Mouse (Mus musculus) MEL (cell line): ENCODE measurements at regions not wholly inside any gene's neighbourhood (a gene's known extent, or its start where the extent isn't known, plus 50 kb on each side); places are given as distances from the start of the nearest gene placed in this dataset.
A peak's percentile ranks its signal among the peaks of the same experiment; 100 is the strongest.

Experiments used
- DNase-seq: peaks from one replicate; pipeline ENCODE4 v3.0.0; 2011; ENCODE audit warnings: low read depth, low spot score
- H3K27ac ChIP-seq: 2 replicates; pipeline ENCODE4 v1.5.1; 2012; ENCODE audit warnings: low read depth, mild to moderate bottlenecking, control low read depth, low read length, moderate library complexity; ENCODE audit not compliant: control insufficient read depth
- H3K27me3 ChIP-seq, 2 experiments: fragments of 150-350 bp in 1 of 2; sonication (generic) in 1 of 2; 2 replicates each; pipeline ENCODE4 v1.6.1; 2012; ENCODE audit warnings: low read length in 2 of 2, mild to moderate bottlenecking in 2 of 2, improper control_type of control experiment in 1 of 2, moderate library complexity in 1 of 2; ENCODE audit not compliant: insufficient read depth in 2 of 2, control insufficient read depth in 1 of 2
- H3K36me3 ChIP-seq, 2 experiments: 2 replicates each; pipeline ENCODE4 v1.6.1; 2012 to 2014; ENCODE audit warnings: low read length in 2 of 2, improper control_type of control experiment in 1 of 2, inconsistent platforms in 1 of 2, mild to moderate bottlenecking in 1 of 2; ENCODE audit not compliant: insufficient read depth in 2 of 2, control insufficient read depth in 1 of 2
- H3K4me1 ChIP-seq, 2 experiments: fragments of 150-350 bp in 1 of 2; sonication (generic) in 1 of 2; 2 replicates each; pipeline ENCODE4 v1.6.1; 2012; ENCODE audit warnings: low read length in 2 of 2, improper control_type of control experiment in 1 of 2, mild to moderate bottlenecking in 1 of 2; ENCODE audit not compliant: insufficient read depth in 2 of 2, control insufficient read depth in 1 of 2
- H3K4me3 ChIP-seq, 2 experiments: fragments of 150-350 bp in 1 of 2; sonication (generic) in 1 of 2; 2 replicates each; pipeline ENCODE4 v1.5.1; 2012; ENCODE audit warnings: low read depth in 2 of 2, low read length in 2 of 2, mild to moderate bottlenecking in 2 of 2, moderate library complexity in 2 of 2, control low read depth in 1 of 2, improper control_type of control experiment in 1 of 2; ENCODE audit not compliant: control insufficient read depth in 1 of 2, insufficient read depth in 1 of 2
- H3K79me2 ChIP-seq: 2 replicates; pipeline ENCODE4 v1.6.1; 2012; ENCODE audit warnings: mild to moderate bottlenecking, low read length, moderate library complexity; ENCODE audit not compliant: control insufficient read depth, poor library complexity, insufficient read depth
- H3K9ac ChIP-seq: 2 replicates; pipeline ENCODE4 v1.6.1; 2012; ENCODE audit warnings: low read depth, mild to moderate bottlenecking, control low read depth, low read length, moderate library complexity; ENCODE audit not compliant: control insufficient read depth, poor library complexity, severe bottlenecking
- H3K9me3 ChIP-seq: fragments of 150-350 bp; sonication (generic); replicated peaks from 2 replicates; pipeline ENCODE4 v1.6.1; 2012; ENCODE audit warnings: mild to moderate bottlenecking, low read length, improper control_type of control experiment, moderate library complexity; ENCODE audit not compliant: insufficient read depth
- BHLHE40 ChIP-seq: IDR thresholded peaks from 2 replicates; pipeline ENCODE4 v1.6.1; 2012; ENCODE audit warnings: low read depth, mild to moderate bottlenecking, inconsistent platforms, low read length, improper control_type of control experiment, borderline replicate concordance
- CHD1 ChIP-seq: IDR thresholded peaks from 2 replicates; pipeline ENCODE4 v1.6.1; 2012; ENCODE audit warnings: low read depth, mild to moderate bottlenecking, inconsistent platforms, low read length, improper control_type of control experiment
- CHD2 ChIP-seq: IDR thresholded peaks from 2 replicates; pipeline ENCODE4 v1.6.1; 2011; ENCODE audit warnings: low read length, improper control_type of control experiment
- CTCF ChIP-seq, 3 experiments: IDR thresholded peaks in 2 of 3; conservative IDR thresholded peaks in 1 of 3; 2 replicates each; pipeline ENCODE4 v1.5.1; 2011 to 2012; ENCODE audit warnings: low read length in 3 of 3, low read depth in 2 of 3, mild to moderate bottlenecking in 2 of 3, improper control_type of control experiment in 1 of 3, inconsistent platforms in 1 of 3, mixed read lengths in 1 of 3, moderate library complexity in 1 of 3; ENCODE audit not compliant: control insufficient read depth in 1 of 3, insufficient read depth in 1 of 3, poor library complexity in 1 of 3, severe bottlenecking in 1 of 3
- E2F4 ChIP-seq: IDR thresholded peaks from 2 replicates; pipeline ENCODE4 v1.6.1; 2011; ENCODE audit warnings: low read depth, low read length, improper control_type of control experiment, borderline replicate concordance
- ELF1 ChIP-seq: IDR thresholded peaks from 2 replicates; pipeline ENCODE4 v1.6.1; 2014; ENCODE audit warnings: low read depth, mild to moderate bottlenecking, inconsistent platforms, low read length, improper control_type of control experiment, moderate library complexity
- EP300 ChIP-seq, 2 experiments: IDR thresholded peaks; 2 replicates each; pipeline ENCODE4 v1.6.1; 2011; ENCODE audit warnings: improper control_type of control experiment in 2 of 2, low read length in 2 of 2, low read depth in 1 of 2, mild to moderate bottlenecking in 1 of 2
- ETS1 ChIP-seq: IDR thresholded peaks from 2 replicates; pipeline ENCODE4 v1.6.1; 2012; ENCODE audit warnings: low read depth, mild to moderate bottlenecking, inconsistent platforms, low read length, improper control_type of control experiment, moderate library complexity
- GABPA ChIP-seq: IDR thresholded peaks from 2 replicates; pipeline ENCODE4 v1.6.1; 2012; ENCODE audit warnings: low read depth, mild to moderate bottlenecking, inconsistent platforms, low read length, improper control_type of control experiment, moderate library complexity
- GATA1 ChIP-seq: IDR thresholded peaks from 2 replicates; pipeline ENCODE4 v1.6.1; 2011; ENCODE audit warnings: low read depth, low read length, improper control_type of control experiment
- HCFC1 ChIP-seq: IDR thresholded peaks from 2 replicates; pipeline ENCODE4 v1.6.1; 2012; ENCODE audit warnings: low read depth, mild to moderate bottlenecking, inconsistent platforms, low read length, improper control_type of control experiment, moderate library complexity
- JUND ChIP-seq: IDR thresholded peaks from 2 replicates; pipeline ENCODE4 v1.6.1; 2011; ENCODE audit warnings: low read depth, mild to moderate bottlenecking, improper control_type of control experiment, low read length
- MAFK ChIP-seq: IDR thresholded peaks from 2 replicates; pipeline ENCODE4 v1.6.1; 2011; ENCODE audit warnings: low read depth, mild to moderate bottlenecking, low read length, improper control_type of control experiment, borderline replicate concordance
- MAZ ChIP-seq: IDR thresholded peaks from 2 replicates; pipeline ENCODE4 v1.6.1; 2012; ENCODE audit warnings: low read depth, mild to moderate bottlenecking, inconsistent platforms, low read length, improper control_type of control experiment
- MEF2A ChIP-seq: IDR thresholded peaks from 2 replicates; pipeline ENCODE4 v1.6.1; 2014; ENCODE audit warnings: low read depth, mild to moderate bottlenecking, inconsistent platforms, low read length, improper control_type of control experiment; ENCODE audit not compliant: poor library complexity, insufficient replicate concordance, severe bottlenecking; ENCODE audit errors: extremely low read depth
- MXI1 ChIP-seq: IDR thresholded peaks from 2 replicates; pipeline ENCODE4 v1.6.1; 2011; ENCODE audit warnings: mild to moderate bottlenecking, low read depth, low read length, improper control_type of control experiment
- MYB ChIP-seq: IDR thresholded peaks from 2 replicates; pipeline ENCODE4 v1.6.1; 2011; ENCODE audit warnings: mild to moderate bottlenecking, low read depth, low read length, improper control_type of control experiment
- NELFE ChIP-seq: IDR thresholded peaks from 2 replicates; pipeline ENCODE4 v1.6.1; 2011; ENCODE audit warnings: low read depth, low read length, improper control_type of control experiment
- NRF1 ChIP-seq: IDR thresholded peaks from 2 replicates; pipeline ENCODE4 v1.6.1; 2014; ENCODE audit warnings: low read depth, mild to moderate bottlenecking, inconsistent platforms, low read length, improper control_type of control experiment, moderate library complexity; ENCODE audit not compliant: poor library complexity, insufficient read depth, severe bottlenecking
- POLR2AphosphoS2 ChIP-seq: IDR thresholded peaks from 2 replicates; pipeline ENCODE4 v1.6.1; 2011; ENCODE audit warnings: low read length, improper control_type of control experiment
- POLR2AphosphoS5 ChIP-seq: IDR thresholded peaks from 2 replicates; pipeline ENCODE4 v1.6.1; 2012; ENCODE audit warnings: low read depth, borderline replicate concordance, mild to moderate bottlenecking, inconsistent platforms, low read length, moderate library complexity, mixed read lengths
- RCOR1 ChIP-seq: IDR thresholded peaks from 2 replicates; pipeline ENCODE4 v1.6.1; 2012; ENCODE audit warnings: low read depth, mild to moderate bottlenecking, inconsistent platforms, low read length, improper control_type of control experiment
- TAL1 ChIP-seq: IDR thresholded peaks from 2 replicates; pipeline ENCODE4 v1.6.1; 2012; ENCODE audit warnings: mild to moderate bottlenecking, inconsistent platforms, low read length, moderate library complexity, mixed read lengths
- TCF12 ChIP-seq: IDR thresholded peaks from 2 replicates; pipeline ENCODE4 v1.6.1; 2014; ENCODE audit warnings: low read depth, mild to moderate bottlenecking, inconsistent platforms, low read length, improper control_type of control experiment, moderate library complexity
- USF1 ChIP-seq: IDR thresholded peaks from 2 replicates; pipeline ENCODE4 v1.6.1; 2014; ENCODE audit warnings: low read depth, mild to moderate bottlenecking, inconsistent platforms, low read length, improper control_type of control experiment, moderate library complexity
- ZC3H11A ChIP-seq: IDR thresholded peaks from 2 replicates; pipeline ENCODE4 v1.6.1; 2012; ENCODE audit warnings: low read depth, mild to moderate bottlenecking, inconsistent platforms, low read length, improper control_type of control experiment
- ZKSCAN1 ChIP-seq: IDR thresholded peaks from 2 replicates; pipeline ENCODE4 v1.6.1; 2012; ENCODE audit warnings: low read depth, mild to moderate bottlenecking, inconsistent platforms, low read length, improper control_type of control experiment, moderate library complexity

- H3K9me3 ChIP-seq, result no peaks in the 10 kb centered on the region
- H3K36me3 ChIP-seq, result peaks cover 0 to 8% of the 10 kb centered on the region in 2 experiments; a peak in 2 of 4 replicates
- peaks cover 0 to 2% of the 10 kb centered on the region in 2 experiments; a peak in 1 of 4 replicates for H3K4me1 ChIP-seq
- no peak overlapping the region for H3K9ac ChIP-seq
- TF ChIP-seq BHLHE40, result peak; percentile 85
- TF ChIP-seq CTCF (IDR thresholded peaks at IDR 0.05 in 2 of 3, conservative IDR thresholded peaks at IDR 0.05 in 1 of 3; ENCODE audit: control insufficient read depth in 1 of 3, insufficient read depth in 1 of 3, low read depth in 2 of 3, low read length in 3 of 3, poor library complexity in 1 of 3, severe bottlenecking in 1 of 3), result no peak
- TF ChIP-seq JUND, result no peak
- no peak for TF ChIP-seq HCFC1
- peak; percentile 29 to 55; a peak in 2 of 4 replicates for TF ChIP-seq EP300 (IDR thresholded peaks at IDR 0.05; ENCODE audit: low read depth in 1 of 2, low read length in 2 of 2)
- TF ChIP-seq CHD1, result no peak
- no peak for TF ChIP-seq NELFE
- no peak for TF ChIP-seq MAFK
- no peak for TF ChIP-seq MXI1
- TF ChIP-seq ETS1, result peak; percentile 57
- no peak for TF ChIP-seq CHD2
- no peak for TF ChIP-seq MYB
- no peak for TF ChIP-seq MEF2A
- TF ChIP-seq TCF12, result 0 out of 2 replicates have a peak, but pooled peaks have one; percentile 12
- no peak for TF ChIP-seq ZKSCAN1
- TF ChIP-seq MAZ, result no peak
- TF ChIP-seq GABPA, result no peak
- TF ChIP-seq ELF1, result no peak
- TF ChIP-seq POLR2AphosphoS5, result no peak
- no peak for TF ChIP-seq TAL1
- TF ChIP-seq GATA1, result peak; percentile 39; the same call in 1 of the 2 replicates
- no peak for TF ChIP-seq E2F4
- TF ChIP-seq POLR2AphosphoS2, result no peak
- TF ChIP-seq ZC3H11A, result no peak
- peak; percentile 81 for TF ChIP-seq USF1
- no peak for TF ChIP-seq NRF1
- TF ChIP-seq RCOR1, result 0 out of 2 replicates have a peak, but pooled peaks have one; percentile 40
- no peaks in the 10 kb centered on the region for H3K79me2 ChIP-seq
- peak overlapping the region; percentile 19; the same call in 1 of the 2 replicates for H3K27ac ChIP-seq
- H3K27me3 ChIP-seq, result no peaks in the 10 kb centered on the region
- H3K4me3 ChIP-seq, result no peak overlapping the region
- peak; percentile 37 for DNase-seq
Observed at GRCm38 (mm10) chr1:111139904-111140303, 162.5 kb upstream of the Cdh19 start.
